Mouse (Mus musculus) stomach, postnatal 0 days (tissue): ENCODE data around the gene Wdr90.

Source experiments
- CTCF ChIP-seq: IDR thresholded peaks from 2 replicates; pipeline ENCODE4 v1.5.1; 2016; ENCODE audit warnings: antibody characterized with exemption, low read depth, mild to moderate bottlenecking, moderate library complexity
- EP300 ChIP-seq: optimal IDR thresholded peaks from 2 replicates; pipeline ENCODE3; 2016; ENCODE audit warnings: antibody characterized with exemption

GRCm38 (mm10) chr17:25860832-25861703, at the start of gene Wdr90:
- TF ChIP-seq CTCF (peak; percentile 58), EP300 (no peak)
